Mouse (Mus musculus) embryo, embryonic 9.5 days (tissue): ENCODE results near the gene Plppr1.
"Not testable (repeated sequence)": the region's sequence is repeated elsewhere in the genome, so short reads cannot be mapped to it uniquely, and the experiment has no call there.

Experiments
- DNase-seq: peaks from one replicate; pipeline ENCODE4 v3.0.0-alpha.2; 2017; ENCODE audit errors: extremely low spot score

Gene Plppr1

DNA sequence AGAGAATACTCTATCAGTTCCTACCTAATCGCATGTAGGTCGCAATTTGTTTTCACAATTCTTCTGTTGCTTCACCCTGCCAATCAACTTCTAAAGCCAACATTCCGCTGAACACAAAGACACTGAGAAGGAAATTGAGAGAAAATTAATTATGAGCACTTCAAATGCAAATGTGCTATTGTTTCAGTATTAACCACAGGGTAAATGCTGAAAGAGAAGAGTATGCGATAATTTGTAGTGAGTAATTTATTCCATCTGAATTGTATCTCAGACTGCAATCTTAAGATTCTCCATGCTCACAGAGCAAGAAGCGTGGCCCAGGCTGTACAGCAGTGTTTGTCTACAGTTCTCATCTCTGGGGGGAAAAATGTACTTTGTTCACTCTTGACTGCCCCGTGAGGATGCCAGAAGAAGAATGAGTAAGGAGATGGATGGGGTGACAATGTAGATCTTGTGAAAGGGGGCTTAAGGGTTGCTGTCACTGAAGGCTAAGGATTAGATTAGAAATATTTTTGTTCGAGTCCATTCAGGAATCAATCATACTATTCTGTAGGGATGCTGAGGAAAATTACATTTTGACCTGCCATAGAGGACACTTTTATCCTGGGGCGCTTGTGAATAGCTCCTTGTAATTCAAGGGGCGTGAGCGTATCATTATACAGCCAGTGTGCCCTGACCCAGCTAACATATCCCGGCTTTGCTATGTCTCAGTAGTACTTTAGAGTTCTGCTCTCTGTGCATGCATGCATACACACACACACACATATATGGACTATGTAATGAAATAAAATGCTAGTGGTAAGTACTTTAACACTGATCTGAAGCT lies 173.3 kb downstream of the Plppr1 start:
- DNase-seq = no peak

- no peak for DNase-seq
Measured at GRCm38 (mm10) chr4:49233032-49233406, 173.9 kb downstream of the Plppr1 start.

- no peak for DNase-seq
Measured at GRCm38 (mm10) chr4:49238111-49238510, 179.0 kb downstream of the Plppr1 start.

- DNase-seq = no peak
Measured at GRCm38 (mm10) chr4:49239451-49239850, 180.4 kb downstream of the Plppr1 start.

- no peak for DNase-seq
Measured at GRCm38 (mm10) chr4:49244791-49245190, 185.7 kb downstream of the Plppr1 start.

GRCm38 (mm10) chr4:49245274-49245673 lies 186.2 kb downstream of the Plppr1 start:
- DNase-seq = no peak

GRCm38 (mm10) chr4:49251262-49251661 lies 192.2 kb downstream of the Plppr1 start:
- no peak for DNase-seq

DNA sequence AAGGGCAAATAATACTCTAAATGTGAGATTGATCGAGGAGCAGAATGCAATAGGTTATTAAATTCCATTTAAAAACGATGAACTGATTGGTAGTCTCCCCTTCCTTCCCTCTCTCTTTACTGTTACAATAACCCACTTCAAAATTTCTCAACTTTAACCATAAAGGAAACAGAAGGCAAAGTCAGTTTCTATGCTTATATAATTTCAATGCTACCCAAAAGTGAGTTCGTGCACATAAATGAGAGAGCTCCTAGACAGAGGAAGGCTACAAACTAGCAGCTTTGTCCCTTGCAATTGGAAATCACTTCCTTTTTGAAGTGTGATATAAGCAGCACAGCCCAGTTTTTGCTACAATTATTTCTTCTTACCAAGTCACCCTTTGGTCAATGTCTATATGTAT lies 193.1 kb downstream of the Plppr1 start:
- DNase-seq = no peak

DNA sequence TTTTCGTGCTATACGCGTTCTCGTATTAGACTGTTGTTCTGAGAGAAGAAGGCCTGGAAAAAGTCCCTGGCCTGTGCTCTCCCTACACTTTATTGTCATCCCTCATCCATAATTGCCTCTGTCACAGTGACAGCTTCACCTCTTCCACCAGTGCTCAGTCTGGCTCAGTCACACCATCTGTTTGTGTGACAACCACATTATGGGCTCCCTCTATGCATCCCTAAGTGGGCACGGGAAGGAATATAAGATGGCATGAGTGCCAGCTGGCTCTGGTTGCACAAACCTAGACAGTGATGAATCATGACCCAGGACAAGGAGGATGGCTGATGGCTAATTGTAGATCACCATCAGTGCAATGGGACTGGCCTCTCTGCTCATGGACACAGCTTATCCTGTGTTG lies 219.4 kb downstream of the Plppr1 start:
- DNase-seq = no peak

GRCm38 (mm10) chr4:49284692-49285291 lies 225.7 kb downstream of the Plppr1 start:
- DNase-seq = no peak

DNA sequence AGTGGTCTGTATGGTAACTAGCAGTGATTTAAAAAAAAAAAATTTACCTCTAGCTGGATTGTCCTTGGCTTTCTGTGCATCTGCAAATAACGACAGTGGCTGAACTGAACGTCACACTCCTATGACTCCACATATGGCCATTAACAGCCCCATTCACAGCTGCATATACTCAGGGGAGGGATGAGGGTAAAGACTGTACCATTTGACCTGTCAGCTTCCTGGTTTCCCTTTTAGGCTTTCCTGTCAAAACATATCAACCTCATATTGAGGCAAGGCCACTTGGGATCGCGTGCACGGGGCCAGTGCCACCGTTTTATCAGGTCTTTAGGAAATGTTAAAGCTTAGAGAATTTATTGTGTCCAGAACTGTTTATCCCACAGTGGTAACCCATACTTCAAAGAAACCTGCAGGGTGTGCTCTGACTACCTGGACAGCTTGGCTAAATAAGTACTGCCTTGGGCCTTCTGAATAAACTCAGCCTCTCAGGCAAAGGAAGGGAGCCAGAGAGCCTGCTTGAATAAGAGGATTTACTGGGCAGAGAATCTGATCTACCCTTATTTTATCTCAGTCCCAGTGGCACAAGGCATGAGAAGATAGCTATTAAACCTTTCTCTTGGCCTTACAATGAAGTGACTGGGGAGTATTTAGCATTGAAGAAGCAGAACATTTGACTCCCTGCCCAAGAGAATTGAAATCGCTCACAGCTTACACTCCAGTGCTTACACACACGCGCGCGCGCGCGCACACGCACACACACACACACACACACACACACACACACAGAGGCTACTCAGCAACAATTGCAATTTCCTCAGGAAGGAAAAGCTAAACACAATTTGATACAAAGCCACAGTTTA lies 226.5 kb downstream of the Plppr1 start:
- no peak for DNase-seq

DNA sequence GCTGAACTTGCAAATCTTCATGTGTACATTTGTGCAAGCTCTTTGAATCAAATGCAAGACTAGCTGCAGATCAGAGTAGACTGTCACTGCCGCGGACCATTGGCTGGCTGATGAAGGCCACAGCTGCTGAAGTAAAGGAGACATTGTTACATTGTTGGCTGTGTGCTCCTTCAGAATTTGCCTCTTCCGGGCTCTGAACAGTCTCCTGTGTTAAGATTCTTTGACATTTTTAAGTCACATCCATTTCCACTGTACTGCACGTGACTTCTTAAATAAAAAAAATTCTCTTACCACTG lies 227.1 kb downstream of the Plppr1 start:
- DNase-seq = no peak

DNA sequence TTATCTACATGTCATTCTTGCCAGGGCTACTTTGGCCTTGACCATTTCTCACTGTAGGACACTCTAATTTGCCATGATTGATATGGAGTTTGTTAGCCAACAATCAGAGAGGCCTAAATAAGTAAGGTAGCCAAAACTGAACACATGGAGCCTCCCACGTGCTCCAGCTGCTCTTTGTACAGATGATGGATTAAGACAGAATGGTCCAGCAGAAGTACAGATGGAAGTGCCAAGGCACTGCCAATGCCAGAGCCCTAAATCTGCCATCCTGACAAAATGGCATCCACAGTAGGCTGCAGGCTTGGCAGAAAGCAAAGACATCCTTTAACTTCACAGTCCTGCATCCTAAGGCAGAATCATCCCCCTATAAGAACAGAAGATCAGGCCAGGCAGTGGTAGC lies 237.4 kb downstream of the Plppr1 start:
- DNase-seq = no peak

DNA sequence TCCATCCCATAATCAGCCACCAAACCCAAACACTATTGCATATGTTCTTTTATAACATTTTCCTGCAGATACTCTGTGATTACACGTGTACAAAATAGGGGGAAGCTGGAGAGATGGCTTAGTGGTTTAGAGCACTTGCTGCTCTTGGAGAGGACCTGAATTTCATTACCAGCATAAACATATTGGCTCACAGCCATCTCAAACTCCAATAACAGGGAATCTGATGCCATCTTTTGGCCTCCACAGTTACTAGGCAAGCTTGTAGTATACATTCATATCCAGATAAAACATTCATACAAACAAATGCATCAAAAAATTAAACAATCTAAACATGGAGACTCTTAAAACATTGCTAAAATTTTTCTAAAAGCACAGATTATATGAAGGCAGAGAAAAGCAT lies 240.5 kb downstream of the Plppr1 start:
- no peak for DNase-seq

GRCm38 (mm10) chr4:49321903-49322635 lies 263.0 kb downstream of the Plppr1 start:
- peak; percentile 27 for DNase-seq

- DNase-seq = not testable (repeated sequence)
Measured at GRCm38 (mm10) chr4:49337949-49338348, 278.9 kb downstream of the Plppr1 start.

DNA sequence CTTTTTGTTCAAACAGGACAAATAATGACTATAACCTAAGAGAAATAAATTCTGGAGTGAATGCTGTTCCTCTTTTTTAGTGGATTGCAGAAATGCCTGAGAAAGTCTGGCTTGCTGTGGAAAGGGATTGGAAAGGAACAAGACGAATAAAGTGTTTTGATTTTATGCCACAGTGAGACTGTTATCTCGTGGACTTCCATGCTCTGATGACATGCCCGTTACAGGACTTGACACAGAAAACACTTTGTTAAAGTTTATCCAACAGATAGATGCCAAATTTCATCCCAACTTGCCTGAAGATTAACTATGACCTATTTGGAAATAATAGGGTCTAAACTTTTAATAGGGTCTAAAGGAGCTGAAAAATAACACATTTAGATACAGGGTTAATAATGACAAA lies 281.0 kb downstream of the Plppr1 start:
- DNase-seq = not testable (repeated sequence)

DNA sequence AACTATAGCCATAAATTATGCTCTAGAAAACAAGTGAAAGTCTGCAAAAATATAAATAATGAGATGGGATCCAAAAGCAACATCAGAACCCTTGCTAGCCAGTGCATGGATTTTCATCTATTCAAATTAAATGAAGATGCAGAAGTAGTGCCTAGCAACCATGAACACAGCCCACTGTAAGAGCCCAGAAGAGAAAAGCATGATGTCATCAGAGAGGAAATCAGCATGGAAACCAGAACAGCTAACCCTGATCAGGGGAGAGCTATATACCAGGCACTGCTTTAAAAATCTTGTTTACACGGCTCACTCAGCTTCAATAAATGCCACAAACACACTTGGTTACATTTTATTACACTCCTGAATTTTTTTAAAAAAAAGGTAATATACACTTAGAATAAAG lies 288.9 kb downstream of the Plppr1 start:
- not testable (repeated sequence) for DNase-seq

- no peak for DNase-seq
Measured at GRCm38 (mm10) chr4:49348677-49349076, 289.6 kb downstream of the Plppr1 start.

GRCm38 (mm10) chr4:49350470-49350869 lies 291.4 kb downstream of the Plppr1 start:
- DNase-seq = no peak

- DNase-seq = no peak
Measured at GRCm38 (mm10) chr4:49357097-49357496, 298.0 kb downstream of the Plppr1 start.

- not testable (repeated sequence) for DNase-seq
Measured at GRCm38 (mm10) chr4:49368046-49368445, 309.0 kb downstream of the Plppr1 start.
